Mouse (Mus musculus) adrenal gland, postnatal 0 days (tissue): Measurements from ENCODE around the gene Mgat1. TPM values are rescaled to one million over a fixed set of nuclear protein-coding genes. Genes with fewer than 3 reads are reported as not detected.

Source experiments
- polyA plus RNA-seq: library from polyadenylated mRNA; unstranded; fragments of >200 nt; fragmentation: Nextera tagmentation; extraction: Ambion mirVana; gene quantifications from 2 replicates; pipeline ENCODE4 v1.2.1, GENCODE M21; 2015

The Mgat1 gene
- polyA plus RNA-seq = 46.9 and 73.3 TPM in 2 replicates

DNA sequence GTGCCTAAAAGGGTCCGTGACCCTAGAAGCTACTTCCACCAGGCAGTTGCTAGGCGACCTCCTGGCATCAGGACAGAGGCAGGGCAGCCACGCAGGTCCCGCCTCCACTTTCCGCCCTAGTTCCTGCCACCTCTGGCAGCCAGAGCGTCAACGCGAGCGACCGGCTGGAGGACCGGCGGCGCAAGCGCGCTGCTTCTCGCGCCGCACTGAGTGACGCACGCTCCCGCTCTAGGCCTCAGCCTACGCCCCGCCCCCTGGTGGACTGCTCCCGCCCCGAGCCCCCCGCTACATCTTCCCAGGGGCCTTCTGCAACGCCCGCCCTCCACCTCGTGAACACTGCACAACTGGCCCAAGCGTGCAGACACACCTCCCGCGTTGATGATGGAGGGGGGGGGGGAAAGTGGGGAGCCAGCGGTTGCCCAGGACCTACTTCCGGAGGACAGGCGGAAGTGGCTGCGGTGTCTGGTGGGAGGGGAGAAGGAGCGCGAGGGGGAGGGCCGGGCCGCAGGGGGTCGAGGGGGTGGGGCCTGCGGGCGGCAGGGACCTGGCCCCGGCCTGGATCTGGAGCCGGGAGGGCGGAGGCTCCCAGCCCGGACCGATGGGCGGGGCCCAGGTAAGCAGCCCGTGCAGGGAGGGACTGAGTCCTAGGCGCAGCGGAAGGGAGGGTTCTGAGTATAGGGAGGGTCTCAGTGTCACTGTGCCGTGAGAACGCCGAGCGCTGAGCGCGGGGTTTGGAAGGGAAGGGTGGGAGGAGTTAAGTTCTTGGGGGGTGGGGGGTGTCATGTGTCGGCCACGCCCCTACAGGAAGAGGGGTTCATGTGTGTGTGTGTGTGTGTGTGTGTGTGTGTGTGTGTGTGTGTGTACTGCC lies at the start of gene Mgat1:
Mgat1 (plus strand) TSS at position 465 of the 868 bp plus-strand sequence.

GRCm38 (mm10) chr11:49203129-49203768 lies 40.7 kb upstream of the Mgat1 start, which contains the start of gene Zfp62:
TSS of gene Zfp62 (plus strand) at chr11:49203292.

GRCm38 (mm10) chr11:49278222-49278621 lies 34.2 kb downstream of the Mgat1 start, which contains the start of gene Olfr1393:
TSS of gene Olfr1393 (plus strand) at chr11:49278304.

DNA sequence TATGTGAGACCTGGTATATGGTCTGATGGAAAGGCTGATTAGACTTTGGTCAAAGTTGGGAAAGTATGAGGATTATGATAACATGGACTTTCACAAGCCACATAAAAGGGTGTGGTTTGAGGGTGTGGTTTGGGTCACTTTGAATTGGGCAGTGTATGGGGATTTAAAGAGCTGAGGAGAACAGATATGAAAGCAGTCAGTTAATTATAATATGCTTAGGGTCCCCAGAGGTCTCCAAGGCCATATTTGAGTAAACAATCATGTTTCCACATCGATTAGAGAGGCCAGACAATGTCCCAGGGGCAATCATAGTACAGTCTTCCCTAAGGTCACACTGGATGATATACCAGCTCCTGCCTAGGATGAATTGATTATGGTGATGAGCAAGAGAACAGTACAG lies 41.0 kb downstream of the Mgat1 start, which contains the start of gene Olfr1392:
Olfr1392 (plus strand) TSS at position 301 of the 400 bp plus-strand sequence.

GRCm38 (mm10) chr11:49304441-49304840 lies 60.5 kb downstream of the Mgat1 start, which contains the start of gene Olfr10:
TSS of gene Olfr10 (plus strand) at chr11:49304741.

Other genes starting within 250 kb of the Mgat1 start
- 0.85 and 1.5 TPM in 2 replicates for gene 9930111J21Rik2, start 192.9 kb upstream of the Mgat1 start, polyA plus RNA-seq
- gene Tgtp2, start 180.0 kb upstream of the Mgat1 start, polyA plus RNA-seq = 2.5 and 3.0 TPM in 2 replicates
- 8.3 and 10.9 TPM in 2 replicates for gene Ifi47, start 167.6 kb upstream of the Mgat1 start, polyA plus RNA-seq
- 0.08 TPM in 1 of 2 replicates, not detected in the other for gene Olfr1396, start 129.3 kb upstream of the Mgat1 start, polyA plus RNA-seq
- not detected in 2 replicates for gene Olfr1395, start 101.9 kb upstream of the Mgat1 start, polyA plus RNA-seq
- not detected in 2 replicates for gene Olfr1394, start 89.8 kb upstream of the Mgat1 start, polyA plus RNA-seq
- gene Btnl9, start 57.0 kb upstream of the Mgat1 start, polyA plus RNA-seq = 1.8 and 5.9 TPM in 2 replicates
- 13.7 and 19.6 TPM in 2 replicates for gene Zfp62, start 40.9 kb upstream of the Mgat1 start, polyA plus RNA-seq
- 0.13 TPM in 1 of 2 replicates, not detected in the other for gene Olfr1393, start 34.1 kb downstream of the Mgat1 start, polyA plus RNA-seq
- 0.04 TPM in 1 of 2 replicates, not detected in the other for gene Olfr1392, start 41.1 kb downstream of the Mgat1 start, polyA plus RNA-seq
- gene Olfr10, start 60.5 kb downstream of the Mgat1 start, polyA plus RNA-seq = not detected in 2 replicates
- not detected in 2 replicates for gene Olfr1391, start 78.6 kb downstream of the Mgat1 start, polyA plus RNA-seq
- gene Olfr1390, start 91.0 kb downstream of the Mgat1 start, polyA plus RNA-seq = not detected in 2 replicates
- not detected in 2 replicates for gene Olfr1389, start 178.9 kb downstream of the Mgat1 start, polyA plus RNA-seq
- gene Olfr1388, start 192.4 kb downstream of the Mgat1 start, polyA plus RNA-seq = not detected in 2 replicates
- not detected in 2 replicates for gene Olfr1387, start 211.2 kb downstream of the Mgat1 start, polyA plus RNA-seq
- not detected in 2 replicates for gene Olfr1386, start 220.9 kb downstream of the Mgat1 start, polyA plus RNA-seq
- not detected in 2 replicates for gene Olfr1385, start 244.9 kb downstream of the Mgat1 start, polyA plus RNA-seq